Mouse (Mus musculus) cerebellum, adult 11 months (tissue): ENCODE measurements around the gene Prpf3.
"Not testable (repeated sequence)": the region's sequence is repeated elsewhere in the genome, so short reads cannot be mapped to it uniquely, and the experiment has no call there.

ENCODE experiments used
- DNase-seq: peaks from one replicate; pipeline ENCODE4 v3.0.0; 2022

Gene Prpf3

GRCm38 (mm10) chr3:95855502-95856089 is at the start of gene Prpf3:
Gene Prpf3, minus strand, starts transcription at chr3:95855885.
- peak; percentile 93 for DNase-seq

DNA sequence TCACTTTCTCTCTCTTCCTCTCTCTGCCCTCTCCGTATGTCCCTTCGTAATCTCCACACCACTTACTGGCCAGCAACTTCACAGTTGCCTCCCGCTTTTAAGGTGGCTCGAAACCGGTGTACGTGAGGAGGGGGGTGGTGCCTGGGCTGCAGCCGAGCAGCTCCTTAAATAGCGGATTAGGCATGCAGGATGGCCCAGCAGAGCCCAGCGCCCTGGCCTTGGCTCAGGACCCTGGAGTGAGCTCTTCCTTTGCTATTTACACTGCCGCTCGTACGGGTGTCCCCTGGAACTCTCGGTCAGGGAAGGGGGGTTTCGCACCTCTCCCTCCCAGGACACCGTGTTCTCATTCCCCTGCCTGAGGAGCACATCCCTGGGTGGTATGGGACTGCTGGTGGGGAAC is 48.9 kb upstream of the Prpf3 start, which contains the start of gene Car14:
TSS of gene Car14 (minus strand) at position 124 of the 400 bp plus-strand sequence.
- no peak for DNase-seq

- DNase-seq: no peak
Measured at GRCm38 (mm10) chr3:95903753-95904502, 48.2 kb upstream of the Prpf3 start.

GRCm38 (mm10) chr3:95902643-95903042 is 47.0 kb upstream of the Prpf3 start:
- DNase-seq: no peak

- no peak for DNase-seq
Measured at GRCm38 (mm10) chr3:95902373-95902625, 46.6 kb upstream of the Prpf3 start.

GRCm38 (mm10) chr3:95901616-95902372 is 46.1 kb upstream of the Prpf3 start:
- no peak for DNase-seq

DNA sequence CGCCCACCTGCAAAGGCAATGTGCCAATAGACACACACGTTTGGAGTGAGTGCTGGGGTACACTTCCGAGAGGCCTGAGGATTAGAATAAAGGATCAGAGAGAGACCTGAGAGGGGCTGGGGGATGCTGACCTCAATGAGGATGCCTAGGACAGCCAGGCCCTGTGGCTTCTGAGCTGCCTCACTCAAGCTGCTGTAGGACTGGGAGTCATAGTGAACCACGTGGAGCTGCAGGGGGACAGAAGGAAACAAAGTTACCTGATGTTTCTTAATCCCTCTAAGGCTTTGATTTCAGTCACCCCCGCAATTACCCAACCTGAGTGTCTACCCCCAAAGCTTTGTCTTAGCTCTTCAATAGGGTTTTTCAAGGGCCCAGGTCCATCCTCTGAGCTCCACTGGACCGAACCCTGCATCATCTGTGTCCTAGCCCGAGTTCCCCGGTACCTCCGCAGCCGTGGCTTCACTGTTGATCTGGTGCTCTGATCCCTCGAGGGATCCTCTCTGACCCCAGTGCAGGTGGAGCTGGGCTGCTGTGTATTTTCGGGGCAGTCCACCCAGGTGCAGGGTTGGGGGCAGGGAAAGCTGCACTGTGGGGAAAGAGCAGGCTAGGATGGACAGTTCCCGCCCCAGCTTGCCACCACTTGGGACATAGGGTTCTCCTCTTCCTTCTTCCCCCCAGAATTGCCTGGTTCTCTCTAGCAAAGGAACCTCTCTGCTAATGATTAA is 44.3 kb upstream of the Prpf3 start:
- no peak for DNase-seq

- not testable (repeated sequence) for DNase-seq
Measured at GRCm38 (mm10) chr3:95895501-95895900, 39.8 kb upstream of the Prpf3 start.

- DNase-seq: peak; percentile 50
Measured at GRCm38 (mm10) chr3:95894317-95895160, 38.9 kb upstream of the Prpf3 start.

DNA sequence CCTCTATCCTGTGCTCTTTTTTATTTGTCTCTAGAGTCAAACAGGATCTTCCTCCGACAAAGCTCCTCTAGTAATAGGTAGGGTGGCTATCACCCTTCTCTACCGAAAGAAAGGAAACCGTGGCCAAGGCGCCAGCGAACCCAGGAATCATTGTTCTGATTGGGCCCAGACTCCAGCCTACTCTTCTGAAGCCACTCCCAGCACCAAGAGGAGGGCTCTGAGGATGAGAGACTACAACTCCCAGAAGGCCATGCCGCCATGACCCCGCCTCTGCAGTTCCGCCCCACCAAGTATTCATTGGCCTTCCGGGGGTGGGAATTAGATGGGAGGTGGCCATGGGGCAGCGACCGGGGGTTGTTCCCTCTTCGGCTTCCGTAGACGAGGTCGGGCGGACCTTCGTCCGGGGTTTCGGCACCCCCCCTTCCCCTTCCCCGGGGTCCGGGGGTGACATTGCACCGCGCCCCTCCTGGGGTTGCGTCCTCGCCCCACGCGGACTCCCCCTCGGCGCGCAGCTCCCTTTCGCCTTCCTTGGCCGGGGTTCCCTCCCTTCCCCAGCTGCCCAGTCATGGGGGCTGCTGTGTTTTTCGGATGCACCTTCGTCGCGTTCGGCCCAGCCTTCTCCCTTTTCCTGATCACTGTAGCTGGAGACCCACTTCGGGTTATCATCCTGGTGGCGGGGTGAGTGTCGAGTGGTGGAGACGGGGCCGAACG is 38.1 kb upstream of the Prpf3 start, which contains the start of gene Aph1a:
TSS of gene Aph1a (plus strand) at position 364 of the 711 bp plus-strand sequence.
- DNase-seq: peak; percentile 96

- no peak for DNase-seq
Measured at GRCm38 (mm10) chr3:95893126-95893525, 37.4 kb upstream of the Prpf3 start.

GRCm38 (mm10) chr3:95892066-95893052 is 36.7 kb upstream of the Prpf3 start:
- DNase-seq: no peak

- no peak for DNase-seq
Measured at GRCm38 (mm10) chr3:95891211-95892065, 35.8 kb upstream of the Prpf3 start, which contains the start of gene BC028528. Gene BC028528, minus strand, starts transcription at chr3:95892005.

DNA sequence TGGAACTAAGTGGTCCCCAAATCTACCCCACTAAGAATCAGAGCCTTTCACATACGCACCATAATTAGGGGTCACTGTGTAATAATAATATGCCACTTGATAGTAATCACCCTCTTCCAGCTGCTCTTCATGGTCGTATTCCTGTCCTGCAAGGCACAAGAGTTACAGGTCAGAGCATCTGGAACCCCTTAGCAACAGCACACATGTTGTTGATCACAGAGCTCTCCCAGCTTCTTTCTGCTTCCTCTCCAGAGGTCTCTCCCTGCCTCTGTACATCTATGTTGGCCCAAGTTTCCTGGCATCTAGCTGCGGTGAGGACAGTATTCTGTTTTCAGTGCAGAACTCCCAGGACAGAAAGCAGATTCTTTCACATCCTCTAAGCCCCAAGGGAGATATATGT is 34.0 kb upstream of the Prpf3 start:
- no peak for DNase-seq

DNA sequence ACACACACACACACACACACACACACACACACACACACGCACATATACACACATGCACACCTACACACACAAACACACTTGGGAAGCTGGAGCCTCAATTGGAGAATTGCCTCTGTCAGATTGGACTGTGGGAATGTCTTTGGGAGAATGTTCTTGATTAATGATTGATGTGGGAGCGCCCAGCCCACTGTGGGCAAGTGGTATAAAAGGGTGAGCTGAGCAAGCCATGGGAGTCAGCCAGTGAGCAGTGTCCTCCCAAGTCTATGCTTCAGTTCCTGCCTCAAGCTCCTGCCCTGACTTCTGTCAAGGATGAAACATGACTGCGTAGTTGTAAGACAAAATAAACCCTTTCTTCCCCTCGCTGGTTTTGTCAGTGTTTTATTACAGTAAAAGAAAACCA is 31.9 kb upstream of the Prpf3 start:
- no peak for DNase-seq

DNA sequence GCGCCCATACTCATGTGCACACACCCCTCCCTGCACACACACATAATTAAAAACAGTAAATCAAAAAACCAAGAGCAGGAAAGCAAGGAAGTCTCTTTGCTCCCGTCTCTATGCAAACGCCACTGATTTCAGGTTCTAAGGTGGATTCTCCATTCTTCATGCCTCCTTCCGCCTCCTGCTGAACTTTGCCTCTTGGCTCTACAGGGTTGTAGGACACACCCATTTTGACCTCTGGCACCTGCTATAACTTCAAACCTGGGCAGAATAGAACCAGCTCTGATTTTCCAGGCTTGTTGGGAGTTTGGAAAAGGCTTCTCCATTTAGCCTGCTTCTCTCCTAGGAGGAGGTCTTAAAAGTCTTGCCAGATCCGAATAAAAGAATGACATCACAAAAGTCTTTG is 28.7 kb upstream of the Prpf3 start:
- DNase-seq: no peak

GRCm38 (mm10) chr3:95882816-95883425 is 27.2 kb upstream of the Prpf3 start:
- DNase-seq: peak; percentile 58

DNA sequence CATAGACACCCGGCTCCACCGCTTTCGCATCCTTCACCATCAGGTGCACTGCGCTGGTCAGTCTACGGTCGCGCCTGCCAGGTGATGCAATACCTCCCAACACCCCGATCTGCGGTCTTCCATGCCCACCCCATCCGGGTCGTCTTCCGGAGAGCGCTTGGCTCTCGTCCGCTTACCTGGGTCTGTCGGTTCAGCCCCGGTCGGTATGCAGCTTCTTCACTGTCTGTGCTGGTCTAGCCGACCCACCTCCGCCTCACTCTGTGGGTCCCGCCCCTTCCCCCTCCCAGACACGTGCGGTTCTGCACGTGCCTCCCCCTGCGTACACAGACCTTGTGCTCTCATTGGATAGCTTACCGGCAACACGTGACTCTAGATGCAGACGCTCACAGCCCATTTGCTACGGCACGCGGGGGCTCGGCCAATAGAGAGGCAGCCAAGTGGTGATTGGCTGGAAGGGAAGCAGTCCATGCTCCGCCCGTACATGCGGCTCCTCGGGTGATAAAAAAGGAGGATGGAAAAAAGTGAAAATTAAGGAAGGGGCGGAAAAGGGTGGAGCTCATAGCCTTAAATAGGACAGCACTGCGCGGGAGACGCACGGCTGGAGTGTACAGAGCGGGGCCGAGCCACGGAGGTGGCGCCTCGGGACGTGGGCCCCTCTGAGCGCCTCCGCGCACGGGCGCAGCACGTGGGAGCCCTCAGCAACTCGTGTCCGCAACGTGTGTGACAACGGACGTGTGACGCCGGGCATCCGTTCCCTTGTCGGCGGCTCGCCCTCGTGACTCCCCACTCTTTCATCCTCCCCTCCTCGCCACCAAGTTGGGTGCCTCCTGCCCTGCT is 26.5 kb upstream of the Prpf3 start, which contains the start of gene Ciart:
TSS of gene Ciart (minus strand) at position 273 of the 837 bp plus-strand sequence.
- peak; percentile 95 for DNase-seq
